Mouse (Mus musculus): Measurements from ENCODE around the gene Trmt2a. TPM values are rescaled to one million over a fixed set of nuclear protein-coding genes. Genes with fewer than 3 reads are reported as not detected.

Trmt2a gene
- total RNA-seq, 2 experiments from 2014 or later = 41.8 to 44.1 TPM

DNA sequence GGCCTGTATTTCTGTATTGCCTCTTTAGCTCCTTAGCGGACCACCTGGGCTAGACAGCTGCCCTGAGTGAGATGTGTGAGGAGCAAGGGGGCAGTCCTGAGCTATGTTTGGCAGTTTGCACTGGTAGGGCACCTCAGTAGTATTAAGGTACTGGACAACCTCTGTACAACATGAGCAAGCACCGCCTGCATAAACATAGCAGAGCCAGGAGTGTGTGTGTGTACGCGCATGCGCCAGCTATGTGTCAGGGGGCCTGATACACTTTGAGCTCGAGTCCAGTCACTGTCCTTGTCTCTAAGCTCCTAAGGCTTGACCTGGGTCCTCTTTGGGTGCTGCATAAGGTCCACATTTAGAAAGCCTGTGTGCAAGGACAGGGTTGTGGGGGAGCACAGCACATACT is 17.9 kb upstream of the Trmt2a start:
- no peak for DNase-seq (ENCODE audit: low spot score in 2 of 2)

GRCm38 (mm10) chr16:18231047-18231446 is 17.4 kb upstream of the Trmt2a start:
- no peak for DNase-seq (ENCODE audit: low spot score in 2 of 2)

- DNase-seq (ENCODE audit: low spot score in 2 of 2) = no peak
Observed at GRCm38 (mm10) chr16:18231451-18231850, 17.0 kb upstream of the Trmt2a start.

- DNase-seq (ENCODE audit: low spot score in 2 of 2) = no peak
Observed at GRCm38 (mm10) chr16:18233451-18233850, 15.0 kb upstream of the Trmt2a start.

- DNase-seq (ENCODE audit: low spot score in 2 of 2) = no peak
Observed at GRCm38 (mm10) chr16:18233919-18234670, 14.4 kb upstream of the Trmt2a start.

DNA sequence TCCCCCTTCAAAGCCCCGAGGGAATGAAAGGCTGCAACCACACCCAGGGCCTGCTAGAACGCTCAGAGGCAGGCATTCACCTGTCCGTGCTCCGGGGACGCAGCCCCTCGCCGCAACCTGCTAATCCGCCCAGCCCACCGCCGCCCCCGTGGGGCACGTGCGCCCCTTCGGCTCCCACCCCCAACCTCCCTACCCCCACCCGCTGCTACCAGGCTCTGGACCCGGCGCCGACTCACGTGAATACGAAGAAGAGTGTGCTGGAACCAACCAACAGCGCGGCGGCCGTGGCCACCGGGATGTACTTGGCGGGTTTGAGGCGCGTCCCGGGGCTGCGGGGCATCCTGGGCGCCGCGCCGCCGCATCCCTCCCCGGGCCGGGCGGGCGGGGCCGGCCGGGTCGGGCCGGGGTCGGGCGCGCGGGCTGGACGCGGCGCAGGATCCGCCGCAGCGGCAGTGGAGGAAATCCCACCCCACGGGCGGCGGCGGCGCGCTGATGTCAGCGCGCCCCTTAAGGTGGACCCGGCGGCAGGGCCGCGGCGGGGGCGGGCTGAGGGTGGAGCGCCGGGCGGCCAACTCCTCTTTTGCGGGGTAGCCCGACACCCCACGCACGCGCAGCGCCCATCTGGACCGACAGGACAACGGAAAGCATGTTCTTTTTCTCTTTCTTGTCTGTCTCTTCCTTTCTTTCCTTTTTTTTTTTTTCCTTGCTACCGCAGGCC is 13.6 kb upstream of the Trmt2a start, which contains the start of gene Zdhhc8:
Zdhhc8 (minus strand) TSS at position 466 of the 718 bp plus-strand sequence.
- peak; percentile 77 to 81 for DNase-seq (ENCODE audit: low spot score in 2 of 2)

DNA sequence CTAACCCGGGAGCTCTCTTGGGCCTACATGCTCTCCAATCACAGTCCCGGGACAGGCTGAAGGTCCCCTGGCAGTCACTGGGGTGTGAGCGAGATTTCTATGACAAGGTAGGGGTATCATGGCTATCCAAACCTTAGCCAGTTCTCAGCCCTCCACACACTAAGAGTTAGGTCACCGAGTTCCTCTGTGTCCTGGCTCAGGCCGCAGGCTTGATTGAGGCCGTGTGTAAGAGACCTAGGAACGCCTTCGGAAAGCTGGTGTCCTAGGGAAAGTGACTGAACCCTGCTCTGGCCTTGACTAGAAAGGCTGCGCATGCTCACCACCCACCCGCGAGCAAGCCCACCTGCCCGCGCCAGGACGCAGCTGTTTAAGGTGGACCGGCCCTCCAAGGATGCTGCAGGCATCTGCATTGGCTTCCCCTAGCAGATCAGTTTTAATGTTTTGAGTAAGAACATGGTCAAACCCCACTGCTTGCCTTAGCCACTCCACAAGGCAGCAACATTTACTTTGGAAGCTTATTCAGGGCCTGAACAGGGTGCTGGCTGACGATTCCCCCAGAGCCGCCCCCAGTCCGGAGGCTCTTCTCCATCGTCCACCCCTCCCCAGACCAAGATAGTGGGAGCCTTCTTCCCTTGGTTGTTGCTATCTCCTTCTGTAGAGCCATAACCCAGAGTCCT is 13.0 kb upstream of the Trmt2a start:
- DNase-seq (ENCODE audit: low spot score in 2 of 2) = peak; percentile 58 to 66

DNA sequence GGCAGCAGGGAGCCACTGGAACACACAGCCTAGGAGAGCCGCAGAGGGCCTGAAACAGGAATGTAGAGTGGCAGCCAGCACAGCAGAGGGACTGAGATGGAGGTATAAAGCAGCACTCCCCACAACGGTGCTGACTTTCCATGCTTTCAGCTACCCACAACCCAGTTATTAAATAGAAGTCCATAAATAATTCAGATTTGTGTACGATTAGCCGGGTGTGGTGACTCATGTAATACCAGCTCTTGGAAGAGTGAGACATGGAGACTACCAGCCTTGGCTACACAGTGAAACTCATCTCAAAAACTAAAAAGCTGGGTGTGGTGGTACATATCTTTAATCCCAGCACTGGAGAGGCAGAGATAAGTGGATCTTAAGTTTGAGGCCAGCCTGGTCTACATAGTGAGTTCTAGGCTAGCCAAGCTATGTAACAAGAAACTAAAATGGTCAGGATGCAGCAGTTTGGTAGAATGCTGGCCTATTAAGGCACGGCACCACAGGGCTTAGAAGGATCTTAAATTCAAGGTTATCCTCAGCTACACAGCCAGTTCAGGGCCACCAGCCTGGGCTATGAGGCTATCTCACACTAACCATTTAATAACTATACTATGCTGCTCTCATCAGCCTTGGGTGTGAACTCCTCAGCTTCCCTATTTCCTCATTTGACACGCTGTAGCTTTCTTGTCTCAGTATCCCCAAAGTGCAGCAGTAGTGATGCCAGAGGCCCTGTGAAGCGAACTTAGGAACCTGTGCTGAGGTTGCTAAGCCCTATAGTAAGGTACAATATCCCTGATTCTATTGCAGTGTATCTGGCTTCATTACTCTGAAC is 11.6 kb upstream of the Trmt2a start:
- no peak for DNase-seq (ENCODE audit: low spot score in 2 of 2)

GRCm38 (mm10) chr16:18241581-18241980 is 6.9 kb upstream of the Trmt2a start:
- no peak for DNase-seq (ENCODE audit: low spot score in 2 of 2)

GRCm38 (mm10) chr16:18247521-18248399 is 719 bp upstream of the Trmt2a start:
- DNase-seq (ENCODE audit: low spot score in 2 of 2) = peak in 1 of 2 experiments; percentile 52

DNA sequence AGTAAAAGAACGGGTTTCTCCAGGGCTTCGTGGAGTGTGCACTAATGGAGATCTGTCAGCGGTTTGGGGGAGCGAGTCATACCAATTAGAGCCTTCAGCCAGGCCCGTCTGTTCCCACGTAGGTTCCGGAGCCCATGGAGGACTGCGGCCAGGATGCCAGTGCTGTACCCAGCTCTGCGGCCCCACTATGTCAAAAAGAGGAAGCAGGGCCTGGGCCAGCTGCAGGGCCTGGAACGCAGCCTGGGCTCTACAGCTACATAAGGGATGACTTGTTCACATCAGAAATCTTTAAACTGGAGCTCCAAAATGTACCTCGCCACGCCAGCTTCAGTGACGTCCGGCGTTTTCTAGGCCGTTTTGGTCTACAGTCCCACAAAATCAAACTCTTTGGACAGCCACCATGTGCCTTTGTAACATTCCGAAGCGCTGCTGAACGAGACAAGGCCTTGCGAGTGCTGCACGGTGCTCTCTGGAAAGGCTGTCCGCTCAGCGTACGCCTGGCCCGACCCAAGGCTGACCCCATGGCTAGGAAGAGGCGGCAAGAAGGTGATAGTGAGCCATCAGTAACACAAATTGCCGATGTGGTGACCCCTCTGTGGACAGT is 987 bp downstream of the Trmt2a start:
- peak; percentile 48 to 49 for DNase-seq (ENCODE audit: low spot score in 2 of 2)

- DNase-seq (ENCODE audit: low spot score in 2 of 2) = no peak
Observed at GRCm38 (mm10) chr16:18250231-18250630, 1.8 kb downstream of the Trmt2a start.

DNA sequence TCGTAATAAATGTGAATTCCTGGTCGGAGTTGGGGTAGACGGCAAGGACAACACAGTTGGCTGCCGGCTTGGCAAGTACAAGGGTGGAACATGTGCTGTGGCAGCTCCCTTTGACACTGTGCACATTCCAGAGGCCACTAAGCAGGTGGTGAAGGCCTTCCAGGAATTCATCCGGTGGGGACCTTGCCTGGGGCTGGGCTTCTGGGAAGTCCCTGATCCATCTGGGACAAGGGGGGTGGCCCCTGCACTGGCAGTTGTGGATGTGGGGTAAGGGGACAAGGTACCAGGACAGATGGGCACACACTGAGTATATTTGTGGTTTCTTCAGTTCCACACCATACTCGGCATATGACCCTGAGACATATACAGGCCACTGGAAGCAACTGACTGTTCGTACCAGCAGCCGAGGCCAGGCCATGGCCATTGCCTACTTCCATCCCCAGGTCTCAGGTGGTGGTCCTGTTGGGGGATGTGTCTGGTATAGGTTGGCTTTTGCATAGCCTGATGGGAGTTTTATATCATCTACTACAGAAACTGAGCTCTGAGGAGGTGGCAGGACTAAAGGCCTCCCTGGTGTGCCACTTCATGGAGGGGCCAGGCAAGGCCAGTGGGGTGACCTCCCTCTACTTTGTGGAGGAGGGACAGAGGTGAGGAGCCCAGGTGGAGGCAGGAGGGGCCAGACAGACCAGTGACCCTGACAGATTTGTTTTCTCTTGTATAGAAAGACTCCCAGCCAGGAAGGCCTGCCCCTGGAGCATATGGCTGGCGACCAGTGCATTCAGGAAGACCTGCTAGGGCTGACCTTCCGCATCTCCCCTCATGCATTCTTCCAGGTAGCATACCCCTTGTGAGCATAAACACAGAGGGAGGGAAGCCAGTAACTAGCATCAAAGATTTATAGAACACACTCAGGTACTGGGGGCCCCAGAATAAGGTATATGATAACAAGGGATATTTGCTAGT is 2.6 kb downstream of the Trmt2a start:
- no peak for DNase-seq (ENCODE audit: low spot score in 2 of 2)

- DNase-seq (ENCODE audit: low spot score in 2 of 2) = no peak
Observed at GRCm38 (mm10) chr16:18252736-18253135, 4.3 kb downstream of the Trmt2a start.

DNA sequence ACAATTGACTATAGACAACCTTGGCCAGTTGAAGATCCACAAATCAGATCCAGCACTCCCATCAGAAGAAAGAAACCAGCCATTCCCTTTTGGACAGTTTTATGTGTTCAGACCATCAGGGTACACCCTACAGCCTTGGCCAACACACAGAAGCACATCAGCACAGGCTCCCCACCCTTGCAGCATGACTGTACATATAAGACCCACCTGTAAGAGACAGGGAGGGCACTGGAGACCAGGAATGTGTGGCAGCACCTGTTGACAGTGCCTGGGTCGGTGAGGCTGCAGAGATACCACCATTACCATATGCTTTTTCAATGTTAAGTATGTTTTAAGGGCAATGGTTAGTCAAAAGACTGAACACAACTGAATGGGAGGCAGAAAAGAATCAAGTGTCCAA is 5.4 kb downstream of the Trmt2a start:
- no peak for DNase-seq (ENCODE audit: low spot score in 2 of 2)

DNA sequence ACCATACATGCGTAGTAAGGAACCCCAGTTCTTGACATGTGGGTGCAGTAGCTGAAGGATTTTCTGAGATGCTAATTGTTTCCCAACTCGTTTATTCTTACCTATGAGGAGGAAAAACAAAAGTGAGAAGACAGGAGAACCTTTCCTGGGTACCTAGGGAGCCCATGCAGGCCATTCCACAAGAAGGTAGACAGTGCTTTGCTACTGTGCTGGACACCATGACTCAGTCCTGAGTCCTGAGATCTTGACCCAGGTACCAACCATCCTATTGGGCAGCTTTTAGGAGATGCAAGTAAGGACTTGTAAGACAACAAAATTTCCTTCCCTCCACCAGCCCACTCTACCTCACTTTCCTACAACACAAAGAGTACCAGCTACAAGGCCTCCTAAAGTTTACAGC is 9.7 kb downstream of the Trmt2a start, which contains the start of gene Gm49776:
Gm49776 (minus strand) TSS at position 101 of the 400 bp plus-strand sequence.
- no peak for DNase-seq (ENCODE audit: low spot score in 2 of 2)

GRCm38 (mm10) chr16:18265024-18265423 is 16.5 kb downstream of the Trmt2a start:
- DNase-seq (ENCODE audit: low spot score in 2 of 2) = no peak

- no peak for DNase-seq (ENCODE audit: low spot score in 2 of 2)
Observed at GRCm38 (mm10) chr16:18268182-18268581, 19.7 kb downstream of the Trmt2a start.

All from adrenal gland, adult 18-20 months (tissue).